Mouse (Mus musculus): ENCODE data around the gene Otud3.

- TF ChIP-seq FLI1 (IDR thresholded peaks at IDR 0.05; ENCODE audit: low read length) = no peak
- TF ChIP-seq GATA1 (IDR thresholded peaks at IDR 0.05; ENCODE audit: borderline replicate concordance, low read length) = no peak
These were observed 3.5 kb upstream of the Otud3 start for GRCm38 (mm10) chr4:138917282-138917681.
